Mouse (Mus musculus) testis, adult 2 months (tissue): ENCODE results near the gene Hes7. TPM values are rescaled to one million over a fixed set of nuclear protein-coding genes. Genes with fewer than 3 reads are reported as not detected.

Experiments
- H3K27ac ChIP-seq: fragments of 200-500 bp; 2 replicates; pipeline ENCODE4 v1.5.1; 2012; ENCODE audit warnings: low read depth, low read length; ENCODE audit not compliant: control insufficient read depth, insufficient read depth
- H3K27me3 ChIP-seq: fragments of 200-500 bp; 2 replicates; pipeline ENCODE4 v1.6.1; 2012; ENCODE audit warnings: mild to moderate bottlenecking, low read length, moderate library complexity; ENCODE audit not compliant: control insufficient read depth, insufficient read depth
- H3K36me3 ChIP-seq: fragments of 200-500 bp; 2 replicates; pipeline ENCODE4 v1.6.1; 2012; ENCODE audit warnings: mild to moderate bottlenecking, low read length; ENCODE audit not compliant: control insufficient read depth, insufficient read depth
- H3K4me1 ChIP-seq: fragments of 200-500 bp; 2 replicates; pipeline ENCODE4 v1.6.1; 2012; ENCODE audit warnings: low read length; ENCODE audit not compliant: control insufficient read depth, insufficient read depth
- H3K4me3 ChIP-seq: fragments of 200-500 bp; 2 replicates; pipeline ENCODE4 v1.5.1; 2012; ENCODE audit warnings: low read depth, mild to moderate bottlenecking, low read length, moderate library complexity, mixed read lengths; ENCODE audit not compliant: control insufficient read depth
- CTCF ChIP-seq: fragments of 200-500 bp; IDR thresholded peaks from 2 replicates; pipeline ENCODE4 v1.5.1; 2012; ENCODE audit warnings: low read depth, mild to moderate bottlenecking, inconsistent platforms, low read length, moderate library complexity; ENCODE audit not compliant: control insufficient read depth, insufficient read depth, insufficient replicate concordance
- POLR2A ChIP-seq: fragments of 200-500 bp; IDR thresholded peaks from 2 replicates; pipeline ENCODE4 v1.6.1; 2012; ENCODE audit warnings: low read depth, mild to moderate bottlenecking, inconsistent platforms, low read length, moderate library complexity; ENCODE audit not compliant: control insufficient read depth
- polyA plus RNA-seq: library from polyadenylated mRNA; depleted of rRNA; stranded (reverse); fragments of >200 nt; gene quantifications from 2 replicates; pipeline ENCODE4 v1.2.3, GENCODE M21; 2012

Hes7 gene
- polyA plus RNA-seq, 1 experiment, result 0.17 TPM

DNA sequence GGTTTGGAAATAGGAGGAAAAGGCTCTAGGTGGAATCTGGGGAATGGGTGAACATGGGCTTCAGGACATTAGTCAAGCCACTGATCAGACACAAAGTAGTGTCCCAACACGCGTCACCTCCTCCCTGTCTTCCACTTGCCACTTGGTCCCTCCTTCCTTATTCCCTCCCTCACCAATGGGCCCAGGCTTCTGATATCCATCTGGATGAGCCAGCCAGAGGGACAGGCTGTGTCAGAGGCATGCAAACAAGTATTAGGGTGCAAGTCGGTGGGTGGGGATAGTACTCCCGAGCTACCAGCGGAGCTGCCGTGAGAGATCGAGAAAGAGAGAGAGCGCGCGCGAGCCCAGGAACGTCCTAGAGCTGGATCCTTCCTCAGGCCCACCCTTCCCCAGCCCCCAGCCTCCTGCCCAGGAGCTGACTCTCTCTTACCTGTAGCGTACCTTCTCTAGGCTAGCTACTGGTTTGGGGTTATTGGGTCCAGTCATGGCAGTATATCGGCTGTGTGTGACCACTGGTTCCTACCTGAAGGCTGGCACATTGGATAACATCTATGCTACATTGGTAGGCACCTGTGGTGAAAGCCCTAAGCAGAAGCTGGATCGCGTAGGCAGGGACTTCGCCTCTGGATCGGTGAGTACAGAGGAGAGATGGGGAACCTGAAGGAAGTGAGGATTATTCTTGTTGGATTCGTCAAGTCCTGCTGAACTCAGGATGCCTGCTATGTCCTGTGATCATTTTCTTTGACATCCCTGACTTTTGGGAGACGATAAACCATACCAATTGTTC lies 5.9 kb downstream of the Hes7 start:
- no peak for TF ChIP-seq CTCF
- TF ChIP-seq POLR2A, result no peak
- H3K27ac ChIP-seq, result no peak overlapping the region

DNA sequence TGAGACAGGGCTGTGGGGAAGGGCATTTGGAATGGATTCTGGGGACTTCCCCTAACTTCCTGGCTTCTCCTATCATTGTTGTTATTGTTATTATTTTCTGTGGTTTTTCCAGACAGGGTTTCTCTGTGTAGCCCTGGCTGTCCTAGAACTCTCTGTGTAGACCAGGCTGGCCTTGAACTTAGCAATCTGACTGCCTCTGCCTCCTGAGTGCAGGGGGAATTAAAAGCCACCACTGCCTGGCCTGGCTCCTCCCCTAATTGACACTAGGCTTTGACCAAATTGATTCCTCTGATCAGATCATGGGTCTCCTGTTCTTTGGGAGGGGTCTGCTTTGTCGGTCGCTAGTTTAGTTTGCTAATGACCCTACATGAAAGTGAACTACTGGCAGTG lies 6.5 kb downstream of the Hes7 start:
- H3K36me3 ChIP-seq, result no peaks in the 10 kb centered on the region
- no peaks in the 10 kb centered on the region for H3K27me3 ChIP-seq
- H3K4me1 ChIP-seq, result peaks cover 19% of the 10 kb centered on the region
- H3K4me3 ChIP-seq, result no peak overlapping the region
- H3K27ac ChIP-seq, result no peak overlapping the region
- TF ChIP-seq CTCF (no peak), POLR2A (no peak)

More for the DNA sequence above, 5.9 kb downstream of the Hes7 start:
- no peaks in the 10 kb centered on the region for H3K36me3 ChIP-seq
- no peaks in the 10 kb centered on the region for H3K27me3 ChIP-seq
- H3K4me1 ChIP-seq, result peaks cover 24% of the 10 kb centered on the region
- peak overlapping the region; percentile 59 for H3K4me3 ChIP-seq

DNA sequence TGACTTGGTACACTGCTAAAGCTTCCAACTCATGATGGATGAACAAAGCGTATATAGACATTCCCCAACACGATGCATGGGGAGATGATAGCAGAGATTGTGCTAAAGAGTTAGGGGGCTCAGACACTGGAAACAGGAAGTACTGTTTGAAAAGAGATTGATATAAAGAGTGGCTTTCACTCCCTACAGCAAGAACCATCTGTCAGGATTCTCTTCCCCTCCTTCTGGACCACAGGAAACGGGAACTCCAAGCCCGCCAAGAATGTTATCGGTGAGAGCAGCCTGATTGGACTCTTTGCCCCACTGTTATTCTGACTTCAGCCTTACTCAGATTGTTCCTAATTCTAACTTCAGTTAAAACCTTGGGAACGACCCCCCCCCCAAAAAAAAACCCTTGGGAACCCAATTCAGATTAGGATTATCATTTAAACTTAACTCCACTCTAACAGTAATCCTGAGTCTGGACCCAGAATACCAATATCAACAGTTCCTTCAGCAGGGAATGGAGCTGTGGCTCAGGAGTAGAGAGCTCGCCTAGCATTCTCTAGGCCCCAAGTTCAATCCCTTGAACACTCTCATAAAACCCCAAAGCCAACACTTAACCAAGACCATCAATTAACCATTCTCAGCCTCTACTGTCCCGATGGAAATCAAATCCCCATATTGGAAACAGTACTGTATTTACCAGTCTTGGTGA lies 8.4 kb downstream of the Hes7 start:
- Histone ChIP-seq H3K36me3 (no peaks in the 10 kb centered on the region), H3K27me3 (no peaks in the 10 kb centered on the region), H3K27ac (no peak overlapping the region), H3K4me3 (no peak overlapping the region), H3K4me1 (peaks cover 13% of the 10 kb centered on the region)
- TF ChIP-seq CTCF (no peak), POLR2A (no peak)

DNA sequence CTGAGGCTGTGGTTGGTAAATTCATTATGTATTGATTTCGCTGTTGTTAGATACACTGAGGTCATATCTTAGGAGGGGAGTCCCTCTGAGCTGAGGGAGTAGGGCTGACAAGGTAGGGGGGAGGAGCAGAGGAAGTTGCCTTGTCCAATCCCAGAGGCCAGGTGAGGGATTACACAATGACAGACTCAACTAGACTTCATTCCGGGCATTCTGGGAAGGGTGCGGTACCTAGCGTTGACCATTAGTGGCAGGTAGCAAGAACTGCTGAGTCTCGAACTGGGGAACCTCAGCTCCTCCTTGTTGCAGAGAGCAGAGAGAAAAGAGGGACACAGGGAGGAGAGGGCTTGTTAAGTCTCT lies 13.3 kb downstream of the Hes7 start:
- TF ChIP-seq CTCF (no peak), POLR2A (no peak)
- Histone ChIP-seq H3K4me1 (peaks cover 8% of the 10 kb centered on the region), H3K36me3 (no peaks in the 10 kb centered on the region), H3K4me3 (no peak overlapping the region), H3K27me3 (no peaks in the 10 kb centered on the region), H3K27ac (no peak overlapping the region)

DNA sequence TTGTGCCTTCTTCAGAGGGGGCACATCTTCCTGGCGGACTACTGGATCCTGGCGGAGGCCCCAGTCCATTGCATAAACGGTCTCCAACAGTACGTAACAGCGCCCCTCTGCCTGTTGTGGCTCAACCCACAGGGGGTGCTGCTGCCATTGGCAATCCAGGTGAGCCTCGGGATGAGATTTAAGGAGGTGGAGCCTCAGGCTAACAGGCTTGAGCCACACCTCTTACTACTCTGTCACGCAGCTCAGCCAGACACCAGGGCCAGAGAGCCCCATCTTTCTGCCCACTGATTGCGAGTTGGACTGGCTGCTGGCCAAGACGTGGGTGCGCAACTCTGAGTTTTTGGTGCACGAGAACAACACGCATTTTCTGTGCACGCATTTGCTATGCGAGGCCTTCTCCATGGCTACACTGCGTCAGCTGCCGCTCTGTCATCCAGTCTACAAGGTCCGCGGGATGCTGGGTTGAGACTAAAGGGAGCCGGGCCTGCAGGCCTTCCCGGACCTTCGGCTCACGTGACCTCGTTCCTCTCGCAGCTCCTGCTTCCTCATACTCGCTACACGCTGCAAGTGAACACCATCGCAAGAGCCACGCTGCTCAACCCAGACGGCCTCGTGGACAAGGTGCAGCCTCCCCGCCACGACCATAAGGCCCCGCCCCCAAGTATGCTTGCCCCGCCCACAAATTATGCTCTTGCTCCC lies 13.9 kb downstream of the Hes7 start:
- Histone ChIP-seq H3K27ac (no peak overlapping the region), H3K4me3 (peak overlapping the region; percentile 42), H3K27me3 (no peaks in the 10 kb centered on the region), H3K4me1 (peaks cover 8% of the 10 kb centered on the region), H3K36me3 (no peaks in the 10 kb centered on the region)
- peak; percentile 2; the same call in 1 of the 2 replicates for TF ChIP-seq CTCF
- TF ChIP-seq POLR2A, result peak; percentile 21; the same call in 1 of the 2 replicates

GRCm38 (mm10) chr11:69134622-69134968 lies 14.4 kb downstream of the Hes7 start:
- H3K36me3 ChIP-seq, result no peaks in the 10 kb centered on the region
- H3K4me1 ChIP-seq, result peaks cover 8% of the 10 kb centered on the region
- no peak overlapping the region for H3K27ac ChIP-seq
- no peaks in the 10 kb centered on the region for H3K27me3 ChIP-seq
- peak overlapping the region; percentile 42 for H3K4me3 ChIP-seq
- TF ChIP-seq CTCF (no peak), POLR2A (no peak)

DNA sequence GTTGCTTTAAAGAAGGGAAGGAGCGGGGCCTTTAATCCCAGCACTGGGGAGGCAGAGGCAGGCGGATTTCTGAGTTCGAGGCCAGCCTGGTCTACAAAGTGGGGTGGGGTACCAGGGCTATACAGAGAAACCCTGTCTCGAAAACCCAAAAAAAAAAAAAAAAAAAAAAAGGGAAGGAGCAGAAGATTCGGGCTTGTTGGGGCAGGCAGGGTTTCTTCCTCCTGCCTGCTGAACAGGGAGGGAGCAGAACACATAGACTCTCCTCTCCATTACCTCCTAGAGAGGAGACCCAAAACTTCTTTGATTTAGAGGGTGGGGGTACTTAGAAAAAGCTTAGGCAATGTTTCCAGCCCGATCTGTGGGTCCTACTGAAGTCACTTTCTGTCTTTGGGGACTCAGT lies 15.2 kb downstream of the Hes7 start:
- TF ChIP-seq CTCF, result no peak
- no peak for TF ChIP-seq POLR2A
- no peak overlapping the region for H3K4me3 ChIP-seq
- no peaks in the 10 kb centered on the region for H3K27me3 ChIP-seq
- no peak overlapping the region for H3K27ac ChIP-seq
- peaks cover 8% of the 10 kb centered on the region for H3K4me1 ChIP-seq
- no peaks in the 10 kb centered on the region for H3K36me3 ChIP-seq

GRCm38 (mm10) chr11:69147546-69147945 lies 27.3 kb downstream of the Hes7 start:
- Histone ChIP-seq H3K4me1 (no peaks in the 10 kb centered on the region), H3K27ac (peak overlapping the region; percentile 57; the same call in 1 of the 2 replicates), H3K36me3 (no peaks in the 10 kb centered on the region), H3K4me3 (no peak overlapping the region), H3K27me3 (no peaks in the 10 kb centered on the region)
- TF ChIP-seq CTCF (no peak), POLR2A (no peak)
